Mouse (Mus musculus) mouse trophoblast stem cell (cell line): ENCODE results near the gene Mia2.
"Not testable (repeated sequence)": the region's sequence is repeated elsewhere in the genome, so short reads cannot be mapped to it uniquely, and the experiment has no call there.

Source experiments
- in situ Hi-C, 2 experiments: fragments of 300-500 bp; cut with MseI, MboI; formaldehyde crosslinking; loops; 2 replicates in 1 of 2; 3 replicates in 1 of 2; pipeline ENCODE4 v1.15.1; 2025

Mia2 gene

DNA sequence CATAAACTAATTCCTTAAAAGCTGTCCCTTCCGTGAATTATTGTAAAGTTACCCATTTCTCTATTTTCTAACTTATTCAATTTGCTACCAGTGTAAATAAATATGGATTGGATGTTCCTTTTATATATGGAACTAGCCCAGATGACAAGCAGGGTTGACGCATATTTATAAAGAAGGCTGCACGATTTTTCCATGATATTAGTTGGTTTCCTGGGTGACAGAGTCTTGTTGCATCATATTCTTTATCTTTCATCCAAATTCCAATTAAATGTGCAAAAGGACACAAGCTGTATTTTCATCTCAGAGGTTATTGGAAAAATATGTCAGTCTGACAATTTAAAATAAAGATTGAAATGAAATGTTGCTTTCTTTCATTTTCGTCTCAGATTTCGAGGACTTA lies 142.8 kb downstream of the Mia2 start:
- in situ Hi-C loops: no loop called here

GRCm38 (mm10) chr12:59241031-59241430 lies 145.4 kb downstream of the Mia2 start:
- in situ Hi-C loops: not testable (repeated sequence)
